Mouse (Mus musculus) thymus, postnatal 25 days (tissue): Measurements from ENCODE around the gene Serpina16.
A peak's percentile ranks its signal among the peaks of the same experiment; 100 is the strongest.

Experiments
- DNase-seq: peaks from one replicate; pipeline ENCODE4 v3.0.0; 2022

Serpina16 gene

GRCm38 (mm10) chr12:103656848-103657626 lies 18.9 kb downstream of the Serpina16 start, which contains the start of gene Serpina6:
Gene Serpina6, minus strand, starts transcription at chr12:103657212.
- no peak for DNase-seq

GRCm38 (mm10) chr12:103655123-103656044 lies 20.6 kb downstream of the Serpina16 start:
- no peak for DNase-seq

- no peak for DNase-seq
Measured at GRCm38 (mm10) chr12:103653836-103654235, 22.1 kb downstream of the Serpina16 start.

GRCm38 (mm10) chr12:103646314-103646713 lies 29.6 kb downstream of the Serpina16 start:
- DNase-seq: no peak

- no peak for DNase-seq
Measured at GRCm38 (mm10) chr12:103644601-103645000, 31.3 kb downstream of the Serpina16 start.

GRCm38 (mm10) chr12:103643818-103644217 lies 32.1 kb downstream of the Serpina16 start:
- DNase-seq: no peak

- DNase-seq: peak; percentile 58
Measured at GRCm38 (mm10) chr12:103643336-103643735, 32.6 kb downstream of the Serpina16 start.

GRCm38 (mm10) chr12:103635846-103636245 lies 40.1 kb downstream of the Serpina16 start:
- DNase-seq: no peak

- no peak for DNase-seq
Measured at GRCm38 (mm10) chr12:103634430-103634829, 41.5 kb downstream of the Serpina16 start.

- DNase-seq: no peak
Measured at GRCm38 (mm10) chr12:103631203-103631612, 44.7 kb downstream of the Serpina16 start, which contains the start of gene Serpina10. Gene Serpina10, minus strand, starts transcription at chr12:103631444.
